Mouse (Mus musculus) hindbrain, postnatal 0 days (tissue): Measurements from ENCODE around the gene Erbb2. TPM values are rescaled to one million over a fixed set of nuclear protein-coding genes. Genes with fewer than 3 reads are reported as not detected.

Source experiments
- ATAC-seq: fragments of 200-750 bp; cut with Nextera tagmentation; 2 replicates; pipeline ENCODE4 v1.8.0; 2017; ENCODE audit warnings: mild to moderate bottlenecking, moderate TSS enrichment, moderate library complexity
- DNase-seq: peaks from one replicate; pipeline ENCODE4 v3.0.0-alpha.2; 2015; ENCODE audit warnings: low spot score
- H3K27ac ChIP-seq: fragments of 300-500 bp; sonication (generic); 2 replicates; pipeline ENCODE4 v1.5.1; 2014; ENCODE audit warnings: mild to moderate bottlenecking
- H3K27me3 ChIP-seq: fragments of 300-500 bp; sonication (generic); 2 replicates; pipeline ENCODE4 v1.6.1; 2014; ENCODE audit warnings: low read length, mixed read lengths; ENCODE audit not compliant: insufficient read depth
- H3K36me3 ChIP-seq: fragments of 300-500 bp; sonication (generic); 2 replicates; pipeline ENCODE4 v1.6.1; 2014; ENCODE audit warnings: low read length, mixed read lengths; ENCODE audit not compliant: insufficient read depth
- H3K4me1 ChIP-seq: fragments of 300-500 bp; sonication (generic); 2 replicates; pipeline ENCODE4 v1.6.1; 2014; ENCODE audit warnings: antibody characterized with exemption, low read length, mixed read lengths; ENCODE audit not compliant: insufficient read depth
- H3K4me2 ChIP-seq: fragments of 300-500 bp; sonication (generic); 2 replicates; pipeline ENCODE4 v1.6.1; 2014; ENCODE audit warnings: low read depth, mild to moderate bottlenecking, low read length, moderate library complexity, mixed read lengths
- H3K4me3 ChIP-seq: fragments of 300-500 bp; sonication (generic); 2 replicates; pipeline ENCODE4 v1.5.1; 2014; ENCODE audit warnings: low read length
- H3K9ac ChIP-seq: fragments of 300-500 bp; sonication (generic); replicated peaks from 2 replicates; pipeline ENCODE4 v1.6.1; 2014; ENCODE audit warnings: mild to moderate bottlenecking, low read length, moderate library complexity, mixed read lengths
- H3K9me3 ChIP-seq: fragments of 300-500 bp; sonication (generic); 2 replicates; pipeline ENCODE4 v1.6.1; 2016; ENCODE audit warnings: low read length, mixed read lengths
- CTCF ChIP-seq: IDR thresholded peaks from 2 replicates; pipeline ENCODE4 v1.5.1; 2016; ENCODE audit warnings: antibody characterized with exemption, control low read depth, low read depth
- WGBS: fragments of 180-500 bp; shearing (Covaris S2); extraction: QIAGEN DNeasy Blood & Tissue Kit; methylation state at CpG from one replicate; pipeline ENCODE4 v1.1.7; 2014; 5-methylcytosine and 5-hydroxymethylcytosine counted together
- polyA plus RNA-seq: library from polyadenylated mRNA; unstranded; fragments of >200 nt; fragmentation: Nextera tagmentation; extraction: Ambion mirVana; gene quantifications from 2 replicates; pipeline ENCODE4 v1.2.1, GENCODE M21; 2015
- total RNA-seq: library from RNA; depleted of rRNA; stranded (reverse); fragments of >200 nt; gene quantifications from 2 replicates; pipeline ENCODE4 v1.2.3, GENCODE M21; 2014

Gene Erbb2
- total and polyA plus RNA-seq, 2 experiments from 2014 or later, result 5.1 to 11.7 TPM

DNA sequence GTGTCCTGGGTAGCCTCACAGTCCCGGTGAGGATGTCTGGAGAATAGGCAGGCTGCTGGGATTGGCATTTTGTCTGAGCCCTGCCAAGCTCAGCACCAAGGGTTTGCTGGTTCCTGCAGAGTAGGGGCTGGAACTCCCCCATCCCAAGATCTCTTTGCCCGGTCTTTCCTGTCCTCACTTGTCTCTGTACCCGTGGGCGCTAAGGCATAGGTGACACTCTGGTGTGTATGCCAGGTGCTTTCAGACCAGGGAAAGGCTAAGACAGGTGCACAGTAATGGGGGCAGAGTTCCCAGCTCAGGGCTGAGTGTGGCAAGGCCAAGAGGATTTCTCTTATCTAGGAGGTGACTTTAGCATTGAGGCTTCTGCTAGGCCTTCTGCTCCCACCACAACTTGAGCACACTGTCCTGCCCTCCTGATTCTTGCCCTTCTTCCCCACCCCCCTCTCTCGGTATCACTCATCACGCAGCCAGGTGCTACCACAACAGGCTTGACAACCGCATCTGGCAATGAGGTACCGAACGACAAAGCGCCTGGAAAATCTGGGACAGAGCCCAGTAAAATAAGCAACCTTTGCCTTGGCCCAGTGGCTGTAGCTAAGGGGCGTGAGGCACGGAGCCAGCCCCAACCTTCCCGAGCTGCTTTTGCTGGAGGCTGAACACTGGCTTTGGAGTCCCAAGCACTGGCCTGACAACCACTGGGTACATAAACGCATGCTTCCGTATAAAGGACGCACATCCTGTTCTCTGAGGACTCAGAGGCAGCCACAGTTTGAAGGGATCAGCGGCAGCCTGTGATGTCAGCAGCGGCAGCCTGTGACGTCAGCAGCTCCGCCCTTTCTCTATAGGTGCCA is 37.9 kb downstream of the Erbb2 start:
- ATAC-seq (no peak), DNase-seq (no peak)
- Histone ChIP-seq H3K4me3 (no peak overlapping the region), H3K4me1 (no peaks in the 10 kb centered on the region), H3K9ac (no peak overlapping the region), H3K36me3 (no peaks in the 10 kb centered on the region), H3K9me3 (no peaks in the 10 kb centered on the region), H3K27me3 (peaks cover 16% of the 10 kb centered on the region; the same call in 1 of the 2 replicates), H3K27ac (no peak overlapping the region), H3K4me2 (no peak overlapping the region)
- WGBS, result 70% methylated on average over 20 of the region's 20 CpGs
- TF ChIP-seq CTCF, result no peak

DNA sequence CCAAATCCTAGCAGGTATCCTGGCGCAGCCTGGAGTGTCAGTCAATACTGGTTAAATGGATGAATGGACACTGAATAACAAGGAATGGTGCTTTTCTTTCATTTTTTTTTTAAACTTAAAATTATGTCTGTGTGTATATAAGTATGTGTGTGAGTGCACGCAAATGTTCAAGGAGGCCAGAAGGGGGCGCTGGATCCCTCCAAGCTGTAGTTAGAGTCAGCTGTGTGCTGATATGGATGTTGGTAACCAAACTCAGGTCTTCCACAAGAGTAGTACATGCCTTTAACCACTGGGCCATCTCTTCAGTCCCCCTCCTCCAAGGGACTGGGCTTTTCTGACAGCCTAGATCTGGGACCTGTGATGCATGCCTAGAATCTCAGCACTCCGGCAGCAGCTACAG is 43.2 kb downstream of the Erbb2 start:
- Histone ChIP-seq H3K4me1 (peaks cover 4% of the 10 kb centered on the region; the same call in 1 of the 2 replicates), H3K4me3 (no peak overlapping the region), H3K9ac (no peak overlapping the region), H3K36me3 (no peaks in the 10 kb centered on the region), H3K27ac (no peak overlapping the region), H3K9me3 (no peaks in the 10 kb centered on the region), H3K27me3 (no peaks in the 10 kb centered on the region), H3K4me2 (no peak overlapping the region)
- peak; percentile 42; the same call in 1 of the 2 replicates for TF ChIP-seq CTCF
- ATAC-seq, result no peak
- 82% methylated on average over 4 of the region's 4 CpGs for WGBS
- no peak for DNase-seq

DNA sequence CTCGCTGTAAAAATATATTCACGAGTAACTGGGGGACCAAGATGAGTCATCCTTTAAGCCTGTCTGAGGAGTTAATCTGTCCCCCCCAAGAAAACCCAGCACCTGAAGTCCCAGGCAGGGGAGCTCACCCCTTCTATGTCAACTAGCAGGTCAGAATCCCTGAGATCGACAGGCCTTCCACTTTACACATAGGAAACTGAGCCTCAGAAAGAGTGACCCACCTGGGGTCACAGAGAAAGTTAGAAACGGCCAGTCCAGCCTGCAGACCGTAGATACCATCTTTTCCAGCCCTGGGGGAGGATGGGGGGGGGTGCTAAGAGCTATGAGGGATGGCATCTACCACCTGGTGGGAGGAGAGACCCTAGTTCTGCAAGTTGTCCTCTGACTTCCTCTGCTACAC is 44.3 kb downstream of the Erbb2 start:
- no peak for TF ChIP-seq CTCF
- 86% methylated on average over 5 of the region's 5 CpGs for WGBS

DNA sequence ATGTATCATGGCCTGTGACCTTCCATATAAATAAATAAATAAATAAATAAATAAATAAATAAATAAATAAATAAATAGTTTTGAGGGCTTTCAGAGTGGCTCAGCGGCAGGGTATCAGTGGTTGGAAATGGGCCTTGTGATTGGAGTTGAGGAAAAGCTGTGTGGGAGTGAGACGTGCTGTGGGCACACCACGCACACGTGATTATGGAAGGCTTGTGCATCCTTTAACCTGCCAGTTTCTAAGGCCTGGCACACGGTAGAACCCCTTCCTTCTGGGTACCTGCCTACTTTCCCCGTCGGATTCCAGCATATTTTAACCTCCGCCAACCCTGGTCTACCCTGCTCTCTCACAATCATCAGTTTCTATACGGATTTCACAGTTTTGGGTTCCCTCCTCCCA is 44.7 kb downstream of the Erbb2 start:
- Histone ChIP-seq H3K36me3 (no peaks in the 10 kb centered on the region), H3K4me3 (peak overlapping the region; percentile 53), H3K9me3 (no peaks in the 10 kb centered on the region), H3K4me1 (peaks cover 4% of the 10 kb centered on the region; the same call in 1 of the 2 replicates), H3K27me3 (no peaks in the 10 kb centered on the region; the same call in 1 of the 2 replicates), H3K27ac (peak overlapping the region; percentile 54; the same call in 1 of the 2 replicates), H3K4me2 (peak overlapping the region; percentile 77), H3K9ac (peak overlapping the region; percentile 55)
- ATAC-seq, result peak; percentile 27; the same call in 1 of the 2 replicates
- DNase-seq, result peak; percentile 15
- WGBS, result 18% methylated on average over 9 of the region's 9 CpGs
- TF ChIP-seq CTCF, result no peak

More for the DNA sequence above, 44.3 kb downstream of the Erbb2 start:
- Histone ChIP-seq H3K4me1 (peaks cover 4% of the 10 kb centered on the region; the same call in 1 of the 2 replicates), H3K4me2 (no peak overlapping the region), H3K4me3 (no peak overlapping the region), H3K36me3 (no peaks in the 10 kb centered on the region), H3K27ac (no peak overlapping the region), H3K27me3 (no peaks in the 10 kb centered on the region), H3K9ac (no peak overlapping the region), H3K9me3 (no peaks in the 10 kb centered on the region)
- DNase-seq (no peak), ATAC-seq (no peak)

DNA sequence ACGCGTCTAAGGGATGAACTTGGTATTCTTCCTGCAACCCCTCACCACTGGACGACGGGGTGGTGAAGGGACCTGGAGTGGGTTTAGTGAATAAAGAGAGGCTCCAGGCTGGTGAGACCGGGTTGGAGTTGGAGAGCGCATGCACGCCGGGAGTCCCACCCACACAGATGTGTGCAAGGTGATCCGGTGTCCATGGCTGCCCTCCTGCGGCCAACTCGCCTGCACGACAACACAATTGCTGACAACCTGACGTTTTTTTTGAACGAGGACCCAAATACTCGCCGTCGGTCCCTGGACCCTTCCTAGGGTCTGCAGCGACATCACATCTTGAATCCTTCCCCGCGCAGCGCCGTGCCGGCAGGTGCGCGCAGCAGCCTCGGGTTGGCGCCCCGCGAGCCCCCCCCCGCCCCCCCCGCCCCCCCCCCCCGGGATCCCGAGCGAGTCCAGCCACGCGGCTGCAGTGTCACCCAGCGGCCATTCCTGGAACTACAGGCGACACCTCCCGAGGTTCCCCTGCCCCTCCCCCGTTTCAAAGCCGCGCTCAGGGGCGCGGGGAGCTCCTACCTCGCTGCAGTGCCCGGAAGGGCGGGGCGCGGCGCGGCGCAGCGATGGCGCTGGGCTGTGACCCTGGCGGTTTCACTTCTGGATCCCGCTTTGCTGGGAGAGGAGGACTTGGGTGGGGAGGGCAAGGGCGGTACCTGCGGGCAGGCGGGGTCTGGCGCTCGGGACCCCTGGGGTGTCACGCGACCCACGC is 45.3 kb downstream of the Erbb2 start:
- peak; percentile 87 for ATAC-seq
- peak; percentile 62 for TF ChIP-seq CTCF
- 1% methylated on average over 37 of the region's 64 CpGs for WGBS

DNA sequence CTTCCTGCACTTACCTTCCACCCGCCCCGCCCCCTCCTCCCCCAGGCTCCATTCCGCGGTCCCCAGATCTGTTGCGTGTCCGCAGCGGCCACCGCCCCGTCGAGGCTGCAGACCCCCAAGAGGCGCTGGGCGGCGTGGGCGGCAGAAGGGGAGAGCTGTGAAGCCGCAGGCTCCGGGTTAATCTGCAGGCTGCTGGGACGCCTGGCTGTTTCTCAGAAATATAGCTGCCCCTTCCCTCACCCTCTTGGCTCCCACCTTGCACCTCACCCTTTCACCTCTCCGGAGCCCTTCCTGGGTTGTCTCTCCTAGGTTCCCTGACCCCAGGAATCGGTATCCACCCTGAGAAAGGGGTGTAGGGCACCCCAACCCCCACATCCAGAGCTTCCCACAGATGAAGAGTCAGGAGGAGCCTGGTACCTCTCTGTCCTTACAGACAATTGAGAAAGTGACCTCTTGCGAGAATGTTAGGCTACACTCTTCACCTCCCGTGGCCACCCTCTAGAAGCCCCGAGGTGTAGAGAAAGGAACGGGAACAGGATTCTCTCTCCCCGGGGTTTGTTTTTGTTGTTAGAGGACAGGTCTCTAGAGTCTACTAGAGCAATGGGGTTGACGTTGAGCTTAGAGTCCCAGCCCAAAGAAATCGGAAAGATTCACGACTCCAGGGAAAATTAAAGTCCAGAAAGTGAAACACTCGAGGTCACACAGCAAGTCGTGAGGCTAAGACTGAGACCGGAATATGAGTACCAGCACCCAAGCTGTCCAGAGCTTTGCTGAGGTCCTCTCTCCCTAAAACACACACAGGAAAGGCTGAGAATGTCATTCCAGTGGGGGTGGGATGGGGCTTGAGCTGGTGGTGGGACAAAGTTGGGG is 46.1 kb downstream of the Erbb2 start:
- WGBS, result 5% methylated on average over 28 of the region's 30 CpGs
- Histone ChIP-seq H3K4me3 (peak overlapping the region; percentile 53), H3K9ac (peak overlapping the region; percentile 55), H3K27ac (0 out of 2 replicates have a peak overlapping the region, but pooled peaks have one; percentile 51), H3K4me1 (peaks cover 4% of the 10 kb centered on the region; the same call in 1 of the 2 replicates), H3K27me3 (no peaks in the 10 kb centered on the region; the same call in 1 of the 2 replicates), H3K36me3 (no peaks in the 10 kb centered on the region), H3K9me3 (no peaks in the 10 kb centered on the region), H3K4me2 (peak overlapping the region; percentile 77)
- DNase-seq, result no peak
- ATAC-seq, result peak; percentile 10; the same call in 1 of the 2 replicates
- no peak for TF ChIP-seq CTCF

More for the DNA sequence above, 45.3 kb downstream of the Erbb2 start:
- H3K36me3 ChIP-seq, result no peaks in the 10 kb centered on the region
- H3K9ac ChIP-seq, result peak overlapping the region; percentile 55
- peak overlapping the region; percentile 77 for H3K4me2 ChIP-seq
- H3K4me1 ChIP-seq, result peaks cover 4% of the 10 kb centered on the region; the same call in 1 of the 2 replicates
- peak overlapping the region; percentile 54; the same call in 1 of the 2 replicates for H3K27ac ChIP-seq
- no peaks in the 10 kb centered on the region; the same call in 1 of the 2 replicates for H3K27me3 ChIP-seq
- DNase-seq, result peak; percentile 92
- no peaks in the 10 kb centered on the region for H3K9me3 ChIP-seq
- H3K4me3 ChIP-seq, result peak overlapping the region; percentile 53
